Mouse (Mus musculus): Measurements from ENCODE around the gene Phf2. TPM values are rescaled to one million over a fixed set of nuclear protein-coding genes. Genes with fewer than 3 reads are reported as not detected.

The Phf2 gene
- polyA plus RNA-seq, 1 experiment from 2014 or later: 2.7 TPM

DNA sequence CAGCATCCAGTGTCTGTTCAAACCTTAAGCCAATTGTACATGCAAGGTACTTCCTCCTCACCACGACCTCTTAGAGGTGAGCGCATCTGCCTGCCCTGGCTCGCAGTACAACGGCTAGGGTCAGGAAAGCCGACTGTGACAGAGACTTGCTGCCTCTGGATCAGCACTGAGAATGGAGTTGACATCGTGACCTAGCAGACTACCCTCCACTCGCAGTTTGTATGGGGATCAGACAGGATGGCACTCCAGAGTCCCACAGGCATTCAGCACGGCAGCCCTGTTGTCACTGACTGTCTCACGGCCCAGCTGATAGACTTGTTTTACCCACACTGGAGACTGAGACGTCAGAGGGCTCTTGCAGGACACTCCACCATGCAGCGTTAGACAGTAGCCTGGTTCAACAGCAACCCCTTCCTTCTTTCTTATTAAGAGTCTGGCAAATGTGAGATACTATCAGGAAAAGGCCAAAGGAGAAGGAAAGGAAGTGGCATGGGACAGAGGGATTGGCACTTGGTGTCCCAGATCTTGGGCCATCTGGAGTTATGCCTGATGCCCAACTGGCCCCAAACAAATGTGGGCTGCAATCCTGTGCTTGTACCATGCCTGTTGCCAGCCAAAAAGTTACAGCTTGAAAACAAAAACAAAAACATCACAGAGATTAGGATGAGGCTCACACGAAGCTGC is 6.1 kb downstream of the Phf2 start:
- 72% methylated on average over 12 of the region's 12 CpGs for WGBS
- H3K4me1 ChIP-seq (replicated peaks; ENCODE audit: control insufficient read depth, insufficient read depth): peaks cover 13% of the 10 kb centered on the region
- H3K9ac ChIP-seq (ENCODE audit: low read length): peak overlapping the region; percentile 38
- no peak overlapping the region for H3K27ac ChIP-seq (replicated peaks)
- H3K4me2 ChIP-seq (replicated peaks; ENCODE audit: low read depth): no peak overlapping the region
- DNase-seq (ENCODE audit: low spot score) (no peak), ATAC-seq (ENCODE audit: low FRiP score, low TSS enrichment) (no peak)
- H3K27me3 ChIP-seq (ENCODE audit: control insufficient read depth, insufficient read depth, low read length): no peaks in the 10 kb centered on the region
- no peaks in the 10 kb centered on the region for H3K9me3 ChIP-seq (ENCODE audit: control insufficient read depth, low read length)
- no peak overlapping the region for H3K4me3 ChIP-seq (ENCODE audit: low read depth, low read length)
- H3K36me3 ChIP-seq (ENCODE audit: control insufficient read depth, insufficient read depth, low read length): no peaks in the 10 kb centered on the region
- TF ChIP-seq EP300 (optimal IDR thresholded peaks at IDR 0.05) (no peak), CTCF (IDR thresholded peaks at IDR 0.05; ENCODE audit: low read depth) (no peak)

DNA sequence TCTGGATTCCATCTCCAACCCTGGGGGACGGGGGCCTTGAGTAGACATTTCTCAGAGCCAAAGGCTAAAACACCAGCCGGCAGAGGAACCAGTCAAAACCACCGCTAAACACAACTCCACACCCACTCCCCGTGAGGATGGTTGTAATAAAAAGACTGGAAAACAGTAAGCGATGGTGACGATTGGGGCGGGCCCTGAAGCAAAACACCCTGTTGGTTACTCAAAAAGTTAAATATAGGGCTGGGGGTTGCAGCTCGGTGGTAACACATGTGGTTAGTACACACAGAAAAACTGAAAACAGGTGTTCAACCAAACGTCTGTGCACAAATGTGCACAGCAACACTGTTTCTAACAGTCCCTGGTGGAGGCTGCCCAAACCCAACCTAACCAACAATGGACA is 7.4 kb downstream of the Phf2 start:
- H3K36me3 ChIP-seq (ENCODE audit: control insufficient read depth, insufficient read depth, low read length): no peaks in the 10 kb centered on the region
- TF ChIP-seq CTCF (IDR thresholded peaks at IDR 0.05; ENCODE audit: low read depth): no peak
- TF ChIP-seq EP300 (optimal IDR thresholded peaks at IDR 0.05): no peak
- H3K9me3 ChIP-seq (ENCODE audit: control insufficient read depth, low read length): no peaks in the 10 kb centered on the region
- peaks cover 8% of the 10 kb centered on the region; the same call in 1 of the 2 replicates for H3K4me1 ChIP-seq (replicated peaks; ENCODE audit: control insufficient read depth, insufficient read depth)
- H3K9ac ChIP-seq (ENCODE audit: low read length): no peak overlapping the region
- no peak for DNase-seq (ENCODE audit: low spot score)
- no peaks in the 10 kb centered on the region for H3K27me3 ChIP-seq (ENCODE audit: control insufficient read depth, insufficient read depth, low read length)
- WGBS: 51% methylated on average over 9 of the region's 9 CpGs
- no peak overlapping the region for H3K27ac ChIP-seq (replicated peaks)
- no peak overlapping the region for H3K4me2 ChIP-seq (replicated peaks; ENCODE audit: low read depth)
- no peak for ATAC-seq (ENCODE audit: low FRiP score, low TSS enrichment)
- H3K4me3 ChIP-seq (ENCODE audit: low read depth, low read length): no peak overlapping the region

DNA sequence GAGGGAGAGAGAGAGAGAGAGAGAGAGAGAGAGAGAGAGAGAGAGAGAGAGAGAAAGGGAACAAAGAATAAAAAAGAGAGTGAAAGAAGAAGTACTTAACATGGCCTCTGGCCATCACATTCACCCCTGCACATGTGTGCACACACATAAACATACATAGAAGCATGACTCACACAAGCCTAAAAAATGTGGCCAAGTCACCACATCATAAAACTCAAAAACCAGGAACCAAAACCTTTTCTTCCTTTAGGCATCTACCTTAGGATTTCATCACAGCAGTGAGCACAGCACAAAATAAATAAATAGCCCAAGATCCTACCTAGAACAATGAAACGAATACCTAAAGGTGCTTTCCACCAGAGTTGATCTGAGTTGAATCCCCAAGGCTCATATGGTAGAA is 9.0 kb downstream of the Phf2 start:
- DNase-seq (ENCODE audit: low spot score) (no peak), ATAC-seq (ENCODE audit: low FRiP score, low TSS enrichment) (no peak)
- no peaks in the 10 kb centered on the region for H3K9me3 ChIP-seq (ENCODE audit: control insufficient read depth, low read length)
- H3K4me3 ChIP-seq (ENCODE audit: low read depth, low read length): no peak overlapping the region
- H3K9ac ChIP-seq (ENCODE audit: low read length): no peak overlapping the region
- no peak overlapping the region for H3K4me2 ChIP-seq (replicated peaks; ENCODE audit: low read depth)
- H3K36me3 ChIP-seq (ENCODE audit: control insufficient read depth, insufficient read depth, low read length): no peaks in the 10 kb centered on the region
- H3K27me3 ChIP-seq (ENCODE audit: control insufficient read depth, insufficient read depth, low read length): no peaks in the 10 kb centered on the region
- 75% methylated on average over 1 of the region's 1 CpGs for WGBS
- H3K4me1 ChIP-seq (replicated peaks; ENCODE audit: control insufficient read depth, insufficient read depth): peaks cover 13% of the 10 kb centered on the region
- TF ChIP-seq EP300 (optimal IDR thresholded peaks at IDR 0.05) (no peak), CTCF (IDR thresholded peaks at IDR 0.05; ENCODE audit: low read depth) (no peak)
- H3K27ac ChIP-seq (replicated peaks): no peak overlapping the region

DNA sequence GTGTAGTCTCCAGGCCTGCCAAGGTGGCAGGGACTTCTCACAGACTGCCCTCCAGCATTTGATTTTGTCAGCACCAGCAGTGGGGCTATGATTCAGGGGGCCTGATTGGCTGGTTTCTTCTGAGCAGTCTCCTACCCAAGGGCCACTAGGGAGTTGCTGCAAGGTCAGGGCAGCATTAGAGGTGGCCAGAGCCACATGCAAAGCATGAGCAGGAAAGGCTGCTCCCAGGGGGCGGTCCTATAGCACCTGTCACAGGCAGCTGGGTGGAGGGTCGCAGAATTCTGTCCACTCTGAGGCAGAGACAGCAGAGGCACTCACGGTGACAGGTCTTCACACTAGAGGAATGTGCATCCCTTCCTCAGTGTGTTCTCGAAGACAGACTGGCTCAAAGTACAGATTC is 12.1 kb downstream of the Phf2 start:
- DNase-seq (ENCODE audit: low spot score): no peak
- WGBS: 65% methylated on average over 4 of the region's 4 CpGs
- Histone ChIP-seq H3K9ac (ENCODE audit: low read length) (0 out of 2 replicates have a peak overlapping the region, but pooled peaks have one; percentile 27), H3K27ac (replicated peaks) (no peak overlapping the region), H3K27me3 (ENCODE audit: control insufficient read depth, insufficient read depth, low read length) (no peaks in the 10 kb centered on the region), H3K36me3 (ENCODE audit: control insufficient read depth, insufficient read depth, low read length) (no peaks in the 10 kb centered on the region), H3K4me2 (replicated peaks; ENCODE audit: low read depth) (no peak overlapping the region), H3K9me3 (ENCODE audit: control insufficient read depth, low read length) (no peaks in the 10 kb centered on the region), H3K4me1 (replicated peaks; ENCODE audit: control insufficient read depth, insufficient read depth) (peaks cover 18% of the 10 kb centered on the region), H3K4me3 (ENCODE audit: low read depth, low read length) (no peak overlapping the region)
- no peak for TF ChIP-seq CTCF (IDR thresholded peaks at IDR 0.05; ENCODE audit: low read depth)
- TF ChIP-seq EP300 (optimal IDR thresholded peaks at IDR 0.05): no peak
- no peak for ATAC-seq (ENCODE audit: low FRiP score, low TSS enrichment)

DNA sequence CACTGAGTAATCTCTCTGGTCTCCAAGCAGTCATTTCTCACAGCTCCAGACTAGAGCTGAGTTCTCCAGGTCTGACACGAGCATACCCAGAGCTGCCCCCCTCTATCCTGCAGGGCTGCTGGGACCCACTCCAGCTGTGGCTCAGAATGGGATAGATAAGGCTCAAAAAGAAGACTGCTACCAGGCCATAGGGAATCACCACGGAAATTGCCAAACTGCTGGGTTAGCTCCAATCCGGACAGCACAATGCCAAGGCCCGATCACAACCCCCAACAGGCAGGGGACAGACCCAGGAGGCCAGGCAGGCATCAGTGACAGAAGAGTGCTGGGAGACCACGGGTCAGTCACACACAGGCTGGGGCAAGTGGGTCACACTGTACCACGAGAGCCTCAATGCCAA is 12.9 kb downstream of the Phf2 start:
- Histone ChIP-seq H3K4me1 (replicated peaks; ENCODE audit: control insufficient read depth, insufficient read depth) (peaks cover 14% of the 10 kb centered on the region), H3K4me3 (ENCODE audit: low read depth, low read length) (no peak overlapping the region), H3K36me3 (ENCODE audit: control insufficient read depth, insufficient read depth, low read length) (no peaks in the 10 kb centered on the region), H3K9ac (ENCODE audit: low read length) (peak overlapping the region; percentile 27), H3K27ac (replicated peaks) (peak overlapping the region; percentile 49; the same call in 1 of the 2 replicates), H3K4me2 (replicated peaks; ENCODE audit: low read depth) (no peak overlapping the region), H3K9me3 (ENCODE audit: control insufficient read depth, low read length) (no peaks in the 10 kb centered on the region), H3K27me3 (ENCODE audit: control insufficient read depth, insufficient read depth, low read length) (no peaks in the 10 kb centered on the region)
- ATAC-seq (ENCODE audit: low FRiP score, low TSS enrichment) (no peak), DNase-seq (ENCODE audit: low spot score) (no peak)
- TF ChIP-seq CTCF (IDR thresholded peaks at IDR 0.05; ENCODE audit: low read depth): no peak
- WGBS: 57% methylated on average over 6 of the region's 6 CpGs

DNA sequence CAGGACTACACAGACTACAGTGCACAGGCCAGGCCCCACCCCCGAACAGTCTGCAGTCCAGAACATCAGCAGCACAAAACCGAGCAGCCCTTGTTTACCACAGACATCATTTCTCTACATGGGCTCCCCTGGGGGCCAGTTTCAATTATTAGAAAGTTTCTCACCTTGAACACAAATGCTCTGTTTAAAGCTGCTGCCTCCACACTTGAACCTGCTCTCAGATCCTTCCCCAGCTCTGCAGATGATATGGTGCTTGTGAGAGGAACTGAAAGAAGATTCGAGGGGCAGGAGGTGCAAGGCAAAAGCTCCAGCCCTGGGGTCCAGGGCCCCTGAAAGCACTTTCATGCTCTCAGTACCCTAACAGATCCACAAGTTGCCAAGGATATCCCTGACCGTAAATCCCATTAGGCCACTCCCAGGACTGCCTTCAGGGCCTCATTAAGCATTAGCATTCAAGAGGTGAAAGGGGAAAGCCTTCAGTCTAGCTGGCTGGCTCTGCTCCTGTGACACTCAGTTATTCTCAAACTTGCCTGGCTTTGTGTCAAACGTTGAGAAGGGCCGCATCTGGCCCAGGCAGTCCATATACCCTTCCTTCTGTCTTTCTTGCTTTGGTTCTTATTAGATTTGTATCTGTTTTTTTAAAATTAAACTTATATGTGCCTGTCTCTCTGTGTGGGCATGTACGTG is 13.5 kb downstream of the Phf2 start:
- 30% methylated on average over 7 of the region's 7 CpGs for WGBS
- no peak for TF ChIP-seq CTCF (IDR thresholded peaks at IDR 0.05; ENCODE audit: low read depth)
- TF ChIP-seq EP300 (optimal IDR thresholded peaks at IDR 0.05): no peak
- H3K36me3 ChIP-seq (ENCODE audit: control insufficient read depth, insufficient read depth, low read length): no peaks in the 10 kb centered on the region
- no peaks in the 10 kb centered on the region for H3K27me3 ChIP-seq (ENCODE audit: control insufficient read depth, insufficient read depth, low read length)
- 0 out of 2 replicates have a peak overlapping the region, but pooled peaks have one; percentile 18 for H3K9ac ChIP-seq (ENCODE audit: low read length)
- H3K27ac ChIP-seq (replicated peaks): peak overlapping the region; percentile 53
- DNase-seq (ENCODE audit: low spot score) (no peak), ATAC-seq (ENCODE audit: low FRiP score, low TSS enrichment) (no peak)
- no peak overlapping the region for H3K4me3 ChIP-seq (ENCODE audit: low read depth, low read length)
- peaks cover 14% of the 10 kb centered on the region for H3K4me1 ChIP-seq (replicated peaks; ENCODE audit: control insufficient read depth, insufficient read depth)
- no peak overlapping the region for H3K4me2 ChIP-seq (replicated peaks; ENCODE audit: low read depth)
- H3K9me3 ChIP-seq (ENCODE audit: control insufficient read depth, low read length): no peaks in the 10 kb centered on the region

Data from stomach, postnatal 0 days (tissue).